7 mouse cellular contexts compared by ENCODE assay signal in genomic region chr3:32188521-32188920, GRCm38 (mm10).
DNase-seq lines count a peak whose midpoint lies in the region; ATAC-seq and TF ChIP-seq lines count a peak whose summit lies in the region.

No protein-coding gene starts in this region.

- no peak overlapping the region for H3K9ac ChIP-seq in hindbrain, embryonic 15.5 days

- no peak for TF ChIP-seq POLR2A in thymus, adult 2 months (IDR thresholded peaks at IDR 0.05; ENCODE audit: control insufficient read depth, extremely low read depth, insufficient read depth, low read length, poor library complexity)

- H3K4me1 ChIP-seq in thymus, adult 2 months (replicated peaks; ENCODE audit: control insufficient read depth, insufficient read depth, low read length): no peaks in the 10 kb centered on the region
- H3K4me1 ChIP-seq in hindbrain, embryonic 15.5 days (replicated peaks): peaks cover 7% of the 10 kb centered on the region; the same call in 1 of the 2 replicates

- peak; percentile 5 for DNase-seq in thymus, adult 2 months
- DNase-seq in thymus, postnatal 36 days: no peak
- peak; percentile 78 for DNase-seq in adrenal gland, postnatal 10 days
- DNase-seq in left cerebral cortex, postnatal 36 days (ENCODE audit: low spot score in 2 of 2): peak; percentile 16 to 32
- DNase-seq in retina, postnatal 1 day: peak; percentile 71

- H3K27ac ChIP-seq in thymus, adult 2 months (ENCODE audit: control insufficient read depth, insufficient read depth, low read length): no peak overlapping the region
- H3K27ac ChIP-seq in hindbrain, embryonic 15.5 days (replicated peaks): no peak overlapping the region

- H3K4me3 ChIP-seq in thymus, adult 2 months (ENCODE audit: control insufficient read depth, insufficient read depth, low read length): no peak overlapping the region
- H3K4me3 ChIP-seq in hindbrain, embryonic 15.5 days: no peak overlapping the region

- intact Hi-C loops in left cerebral cortex, postnatal 36 days (cut with DNase I): loop anchor here (2.0 kb wide), 1 partner anchor 398 kb away; no protein-coding TSS in a partner anchor

- H3K4me2 ChIP-seq in hindbrain, embryonic 15.5 days: no peak overlapping the region

- H3K36me3 ChIP-seq in thymus, adult 2 months (ENCODE audit: control insufficient read depth, insufficient read depth, low read length): no peaks in the 10 kb centered on the region
- H3K36me3 ChIP-seq in hindbrain, embryonic 15.5 days: no peaks in the 10 kb centered on the region

- H3K9me3 ChIP-seq in hindbrain, embryonic 15.5 days: no peaks in the 10 kb centered on the region

- no peak for TF ChIP-seq CTCF in thymus, adult 2 months (IDR thresholded peaks at IDR 0.05; ENCODE audit: borderline replicate concordance, control insufficient read depth, extremely low read depth, insufficient read depth, low read length, poor library complexity)

- WGBS in thymus, adult 2 months: 41% methylated on average over 5 of the region's 5 CpGs
- 27% methylated on average over 5 of the region's 5 CpGs for WGBS in hindbrain, embryonic 15.5 days

- no peaks in the 10 kb centered on the region for H3K27me3 ChIP-seq in thymus, adult 2 months (ENCODE audit: control insufficient read depth, insufficient read depth, low read length)
- no peaks in the 10 kb centered on the region for H3K27me3 ChIP-seq in hindbrain, embryonic 15.5 days

- ATAC-seq in common myeloid progenitor, adult 5-6 weeks (replicated peaks; ENCODE audit: low read depth, poor library complexity, severe bottlenecking): peak; percentile 76
- ATAC-seq in hindbrain, embryonic 15.5 days (ENCODE audit: low FRiP score, low read depth): peak; percentile 36; the same call in 1 of the 2 replicates

Comparison
In these comparisons a context has a peak if more than half of its experiments do, and no peak if none do; other contexts are left out.
1. DNase-seq: peak in thymus, adult 2 months (single experiment), adrenal gland, postnatal 10 days (single experiment), left cerebral cortex, postnatal 36 days (2 of 2) and retina, postnatal 1 day (single experiment); none in thymus, postnatal 36 days (0 of 2).